Mouse (Mus musculus) midbrain, postnatal 0 days (tissue): Measurements from ENCODE around the gene Kcnn1. TPM values are rescaled to one million over a fixed set of nuclear protein-coding genes. Genes with fewer than 3 reads are reported as not detected.

Source experiments
- ATAC-seq: fragments of 200-750 bp; cut with Nextera tagmentation; 2 replicates; pipeline ENCODE4 v1.8.0; 2017; ENCODE audit warnings: moderate number of reproducible peaks, mild to moderate bottlenecking, moderate TSS enrichment, moderate library complexity; ENCODE audit not compliant: low FRiP score
- DNase-seq: peaks from one replicate; pipeline ENCODE4 v3.0.0-alpha.2; 2015; ENCODE audit warnings: low spot score
- H3K27ac ChIP-seq: fragments of 300-500 bp; sonication (generic); 2 replicates; pipeline ENCODE4 v1.5.1; 2014; ENCODE audit warnings: low read depth, mild to moderate bottlenecking, low read length, mixed read lengths
- H3K27me3 ChIP-seq: fragments of 300-500 bp; sonication (generic); 2 replicates; pipeline ENCODE4 v1.6.1; 2014; ENCODE audit warnings: low read length, control low read depth, mixed read lengths; ENCODE audit not compliant: insufficient read depth
- H3K36me3 ChIP-seq: fragments of 300-500 bp; sonication (generic); 2 replicates; pipeline ENCODE4 v1.6.1; 2014; ENCODE audit warnings: low read length, control low read depth, mixed read lengths; ENCODE audit not compliant: insufficient read depth
- H3K4me1 ChIP-seq: fragments of 300-500 bp; sonication (generic); 2 replicates; pipeline ENCODE4 v1.6.1; 2014; ENCODE audit warnings: mild to moderate bottlenecking, control low read depth, antibody characterized with exemption, low read length, mixed read lengths; ENCODE audit not compliant: insufficient read depth
- H3K4me2 ChIP-seq: fragments of 300-500 bp; sonication (generic); 2 replicates; pipeline ENCODE4 v1.6.1; 2014; ENCODE audit warnings: low read depth, mild to moderate bottlenecking, low read length, mixed read lengths; ENCODE audit not compliant: poor library complexity, severe bottlenecking
- H3K4me3 ChIP-seq: fragments of 300-500 bp; sonication (generic); 2 replicates; pipeline ENCODE4 v1.5.1; 2014; ENCODE audit warnings: low read depth, mild to moderate bottlenecking, low read length, moderate library complexity
- H3K9ac ChIP-seq: fragments of 300-500 bp; sonication (generic); replicated peaks from 2 replicates; pipeline ENCODE4 v1.6.1; 2014; ENCODE audit warnings: mild to moderate bottlenecking, low read length, moderate library complexity, mixed read lengths; ENCODE audit not compliant: poor library complexity, severe bottlenecking
- H3K9me3 ChIP-seq: fragments of 300-500 bp; sonication (generic); 2 replicates; pipeline ENCODE4 v1.6.1; 2016; ENCODE audit warnings: low read length, control low read depth
- CTCF ChIP-seq: IDR thresholded peaks from 2 replicates; pipeline ENCODE4 v1.5.1; 2016; ENCODE audit warnings: antibody characterized with exemption, mild to moderate bottlenecking
- WGBS: fragments of 180-500 bp; shearing (Covaris S2); extraction: QIAGEN DNeasy Blood & Tissue Kit; methylation state at CpG from one replicate; pipeline ENCODE4 v1.1.7; 2014; 5-methylcytosine and 5-hydroxymethylcytosine counted together
- polyA plus RNA-seq: library from polyadenylated mRNA; unstranded; fragments of >200 nt; fragmentation: Nextera tagmentation; extraction: Ambion mirVana; gene quantifications from 2 replicates; pipeline ENCODE4 v1.2.1, GENCODE M21; 2015
- total RNA-seq: library from RNA; depleted of rRNA; stranded (reverse); fragments of >200 nt; gene quantifications from 2 replicates; pipeline ENCODE4 v1.2.3, GENCODE M21; 2014

Gene Kcnn1
- total and polyA plus RNA-seq, 2 experiments from 2014 or later = 10.0 to 32.8 TPM

GRCm38 (mm10) chr8:70894771-70895545, 31.9 kb upstream of the Kcnn1 start:
- H3K36me3 ChIP-seq = peaks cover 21% of the 10 kb centered on the region
- TF ChIP-seq CTCF = no peak
- H3K4me2 ChIP-seq = no peak overlapping the region
- no peak overlapping the region for H3K4me3 ChIP-seq
- no peaks in the 10 kb centered on the region for H3K9me3 ChIP-seq
- no peak for ATAC-seq
- H3K27ac ChIP-seq = no peak overlapping the region
- H3K9ac ChIP-seq = no peak overlapping the region
- 83% methylated on average over 8 of the region's 8 CpGs for WGBS
- 0 out of 2 replicates have a peak, but pooled peaks cover 2% of the 10 kb centered on the region for H3K4me1 ChIP-seq
- peaks cover 20% of the 10 kb centered on the region for H3K27me3 ChIP-seq
- no peak for DNase-seq

GRCm38 (mm10) chr8:70894385-70894720, 31.3 kb upstream of the Kcnn1 start:
- Histone ChIP-seq H3K9ac (no peak overlapping the region), H3K9me3 (no peaks in the 10 kb centered on the region), H3K27me3 (peaks cover 20% of the 10 kb centered on the region), H3K4me1 (0 out of 2 replicates have a peak, but pooled peaks cover 2% of the 10 kb centered on the region), H3K4me3 (no peak overlapping the region), H3K4me2 (no peak overlapping the region), H3K36me3 (peaks cover 21% of the 10 kb centered on the region), H3K27ac (no peak overlapping the region)
- 59% methylated on average over 2 of the region's 2 CpGs for WGBS
- DNase-seq = no peak
- no peak for TF ChIP-seq CTCF
- no peak for ATAC-seq

- Histone ChIP-seq H3K27me3 (peaks cover 20% of the 10 kb centered on the region), H3K4me1 (0 out of 2 replicates have a peak, but pooled peaks cover 2% of the 10 kb centered on the region), H3K4me2 (no peak overlapping the region), H3K9me3 (no peaks in the 10 kb centered on the region), H3K27ac (no peak overlapping the region), H3K36me3 (peaks cover 21% of the 10 kb centered on the region), H3K4me3 (no peak overlapping the region), H3K9ac (no peak overlapping the region)
- TF ChIP-seq CTCF = peak; percentile 80
- DNase-seq (peak; percentile 83), ATAC-seq (no peak)
- WGBS = 26% methylated on average over 12 of the region's 12 CpGs
Observed at GRCm38 (mm10) chr8:70893656-70894384, 30.8 kb upstream of the Kcnn1 start.

- Histone ChIP-seq H3K4me3 (no peak overlapping the region), H3K27ac (no peak overlapping the region), H3K27me3 (peaks cover 20% of the 10 kb centered on the region), H3K4me2 (peak overlapping the region; percentile 28; the same call in 1 of the 2 replicates), H3K36me3 (peaks cover 21% of the 10 kb centered on the region), H3K9me3 (no peaks in the 10 kb centered on the region), H3K9ac (no peak overlapping the region), H3K4me1 (0 out of 2 replicates have a peak, but pooled peaks cover 2% of the 10 kb centered on the region)
- 35% methylated on average over 20 of the region's 20 CpGs for WGBS
- TF ChIP-seq CTCF = no peak
- no peak for ATAC-seq
- DNase-seq = no peak
Observed at GRCm38 (mm10) chr8:70892896-70893655, 30.0 kb upstream of the Kcnn1 start.

- Histone ChIP-seq H3K9ac (no peak within 1 kb of the TSS; the same call in 1 of the 2 replicates), H3K4me1 (0 out of 2 replicates have a peak, but pooled peaks cover 2% of the 10 kb centered on the region), H3K4me3 (no peak within 1 kb of the TSS; the same call in 1 of the 2 replicates), H3K9me3 (no peaks in the 10 kb centered on the region), H3K36me3 (peaks cover 21% of the 10 kb centered on the region), H3K27ac (no peak within 1 kb of the TSS), H3K27me3 (peaks cover 20% of the 10 kb centered on the region), H3K4me2 (peak within 1 kb of the TSS; percentile 28; the same call in 1 of the 2 replicates)
- ATAC-seq = no peak
- DNase-seq = no peak
- TF ChIP-seq CTCF = no peak
- WGBS = 8% methylated on average over 69 of the region's 80 CpGs
Observed at GRCm38 (mm10) chr8:70892022-70892895, 29.2 kb upstream of the Kcnn1 start, which contains the start of gene Slc5a5. Gene Slc5a5, minus strand, starts transcription at chr8:70892757.
